Mouse (Mus musculus): ENCODE data around the gene Cblb. TPM values are rescaled to one million over a fixed set of nuclear protein-coding genes. Genes with fewer than 3 reads are reported as not detected.

Cblb gene
- polyA plus RNA-seq, 1 experiment from 2014 or later, result 19.0 TPM

GRCm38 (mm10) chr16:52023417-52023816 is 7.6 kb upstream of the Cblb start:
- Histone ChIP-seq H3K4me2 (replicated peaks) (no peak overlapping the region), H3K9me3 (no peaks in the 10 kb centered on the region), H3K4me1 (no peaks in the 10 kb centered on the region), H3K4me3 (no peak overlapping the region), H3K27ac (replicated peaks) (no peak overlapping the region), H3K9ac (replicated peaks) (no peak overlapping the region), H3K27me3 (no peaks in the 10 kb centered on the region), H3K36me3 (no peaks in the 10 kb centered on the region)
- 25% methylated on average over 5 of the region's 5 CpGs for WGBS
- ATAC-seq (replicated peaks), result no peak

DNA sequence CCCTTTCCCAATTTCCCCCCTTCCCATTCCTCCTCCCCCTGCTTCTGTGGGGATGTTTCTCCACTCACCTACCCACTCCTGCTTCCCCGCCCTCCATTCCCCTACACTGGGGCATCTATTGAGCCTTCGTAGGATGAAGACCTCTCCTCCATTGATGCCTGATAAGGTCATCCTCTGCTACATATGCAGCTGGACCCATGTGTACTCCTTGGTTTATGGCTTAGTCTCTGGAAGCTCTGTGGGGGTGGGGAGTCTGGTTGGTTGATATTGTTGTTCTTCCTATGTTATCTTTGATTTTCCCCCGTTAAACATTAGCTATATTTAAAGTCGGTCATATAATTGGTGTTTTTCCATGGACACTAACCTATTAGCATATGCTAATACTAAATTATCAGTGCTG is 3.7 kb upstream of the Cblb start:
- Histone ChIP-seq H3K4me3 (no peak overlapping the region), H3K27ac (replicated peaks) (no peak overlapping the region), H3K4me2 (replicated peaks) (no peak overlapping the region), H3K4me1 (peaks cover 7% of the 10 kb centered on the region), H3K9ac (replicated peaks) (no peak overlapping the region), H3K9me3 (no peaks in the 10 kb centered on the region), H3K27me3 (no peaks in the 10 kb centered on the region), H3K36me3 (no peaks in the 10 kb centered on the region)
- whole genome bisulfite sequencing, result 94% methylated on average over 4 of the region's 4 CpGs
- no peak for ATAC-seq (replicated peaks)

DNA sequence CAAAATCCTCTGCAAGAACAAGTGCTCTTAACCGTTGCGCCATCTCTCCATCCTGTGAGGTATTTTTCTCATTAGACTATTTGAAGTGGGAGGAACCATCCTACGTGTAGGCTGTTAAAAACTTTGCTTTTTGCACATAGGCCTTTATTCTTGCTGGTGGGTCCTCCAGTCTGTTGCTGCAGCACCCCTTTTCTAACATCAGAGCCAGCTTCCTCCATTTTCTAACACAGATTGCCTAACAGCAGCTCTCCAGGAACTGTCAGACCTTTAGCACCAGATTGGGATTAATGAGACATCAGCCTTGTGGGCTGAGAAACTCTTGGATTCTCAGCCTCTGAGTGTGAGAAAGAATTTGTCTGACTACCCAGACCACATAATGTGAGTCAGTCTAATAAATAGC is 2.0 kb upstream of the Cblb start:
- no peak overlapping the region for H3K4me3 ChIP-seq
- H3K9ac ChIP-seq (replicated peaks), result no peak overlapping the region
- WGBS, result 79% methylated on average over 3 of the region's 3 CpGs
- H3K4me1 ChIP-seq, result peaks cover 21% of the 10 kb centered on the region
- H3K9me3 ChIP-seq, result no peaks in the 10 kb centered on the region
- no peaks in the 10 kb centered on the region for H3K27me3 ChIP-seq
- peaks cover 2% of the 10 kb centered on the region; the same call in 1 of the 2 replicates for H3K36me3 ChIP-seq
- H3K4me2 ChIP-seq (replicated peaks), result no peak overlapping the region
- no peak overlapping the region for H3K27ac ChIP-seq (replicated peaks)
- ATAC-seq (replicated peaks), result no peak

GRCm38 (mm10) chr16:52031712-52032251 is 757 bp downstream of the Cblb start:
- H3K27ac ChIP-seq (replicated peaks), result peak overlapping the region; percentile 98

DNA sequence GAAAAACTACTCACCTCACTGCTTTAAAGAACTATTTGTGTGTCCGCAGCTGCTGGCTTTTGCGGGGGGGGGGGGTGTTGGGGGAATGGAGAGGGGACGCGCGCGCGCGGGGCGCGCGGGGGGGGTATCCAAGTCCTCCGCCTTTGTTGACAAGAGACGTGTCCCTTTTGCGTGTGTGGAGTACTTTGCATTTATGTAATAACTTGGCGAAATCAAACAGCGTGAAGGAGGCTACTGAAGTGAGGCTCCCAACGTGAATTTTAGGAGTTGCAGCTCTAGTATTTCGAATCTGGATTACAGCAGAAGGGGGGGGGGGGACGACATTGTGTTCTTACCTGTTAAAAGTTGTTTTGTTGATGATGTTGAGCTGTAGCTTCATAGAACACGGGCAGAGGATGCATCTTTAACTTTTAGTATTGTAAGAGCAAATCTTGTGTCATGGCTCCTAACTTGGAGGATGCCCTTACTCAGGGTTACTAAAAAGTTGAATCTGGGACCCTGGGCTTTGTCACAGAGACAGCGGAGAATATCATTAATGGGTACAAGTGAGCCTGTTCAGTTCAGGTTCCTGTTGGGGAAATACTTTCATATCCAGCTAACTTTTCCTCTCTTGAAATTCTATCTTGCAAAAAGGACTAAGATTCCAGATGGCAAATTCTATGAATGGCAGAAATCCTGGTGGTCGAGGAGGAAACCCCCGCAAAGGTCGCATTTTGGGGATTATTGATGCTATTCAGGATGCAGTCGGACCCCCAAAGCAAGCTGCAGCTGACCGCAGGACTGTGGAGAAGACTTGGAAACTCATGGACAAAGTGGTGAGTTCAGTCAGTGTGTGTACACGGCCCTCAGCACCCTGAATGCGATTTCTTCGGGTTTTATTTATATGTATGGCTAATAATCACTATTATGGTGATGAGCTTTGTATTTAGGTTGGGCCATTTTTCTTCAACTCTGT is 1.6 kb downstream of the Cblb start:
- no peaks in the 10 kb centered on the region for H3K9me3 ChIP-seq
- peak overlapping the region; percentile 98 for H3K4me3 ChIP-seq
- WGBS, result 8% methylated on average over 29 of the region's 29 CpGs
- peaks cover 13% of the 10 kb centered on the region; the same call in 1 of the 2 replicates for H3K36me3 ChIP-seq
- peak overlapping the region; percentile 98 for H3K27ac ChIP-seq (replicated peaks)
- peaks cover 52% of the 10 kb centered on the region for H3K4me1 ChIP-seq
- ATAC-seq (replicated peaks), result no peak
- no peaks in the 10 kb centered on the region for H3K27me3 ChIP-seq
- peak overlapping the region; percentile 61 for H3K4me2 ChIP-seq (replicated peaks)
- H3K9ac ChIP-seq (replicated peaks), result peak overlapping the region; percentile 96

More at GRCm38 (mm10) chr16:52031712-52032251, 757 bp downstream of the Cblb start:
- H3K4me3 ChIP-seq, result peak overlapping the region; percentile 98
- no peaks in the 10 kb centered on the region for H3K27me3 ChIP-seq
- peak overlapping the region; percentile 96 for H3K9ac ChIP-seq (replicated peaks)
- H3K4me1 ChIP-seq, result peaks cover 48% of the 10 kb centered on the region
- peak; percentile 78 for ATAC-seq (replicated peaks)
- peak overlapping the region; percentile 61 for H3K4me2 ChIP-seq (replicated peaks)
- WGBS, result under 1% methylated on average over 36 of the region's 37 CpGs
- H3K9me3 ChIP-seq, result no peaks in the 10 kb centered on the region
- peaks cover 13% of the 10 kb centered on the region; the same call in 1 of the 2 replicates for H3K36me3 ChIP-seq

GRCm38 (mm10) chr16:52033381-52034315 is 2.6 kb downstream of the Cblb start:
- no peak overlapping the region for H3K27ac ChIP-seq (replicated peaks)
- H3K9me3 ChIP-seq, result no peaks in the 10 kb centered on the region
- H3K4me3 ChIP-seq, result peak overlapping the region; percentile 98
- no peak overlapping the region for H3K9ac ChIP-seq (replicated peaks)
- H3K4me2 ChIP-seq (replicated peaks), result peak overlapping the region; percentile 61
- no peak for ATAC-seq (replicated peaks)
- H3K36me3 ChIP-seq, result peaks cover 13% of the 10 kb centered on the region; the same call in 1 of the 2 replicates
- peaks cover 52% of the 10 kb centered on the region for H3K4me1 ChIP-seq
- H3K27me3 ChIP-seq, result no peaks in the 10 kb centered on the region
- 90% methylated on average over 4 of the region's 4 CpGs for whole genome bisulfite sequencing

DNA sequence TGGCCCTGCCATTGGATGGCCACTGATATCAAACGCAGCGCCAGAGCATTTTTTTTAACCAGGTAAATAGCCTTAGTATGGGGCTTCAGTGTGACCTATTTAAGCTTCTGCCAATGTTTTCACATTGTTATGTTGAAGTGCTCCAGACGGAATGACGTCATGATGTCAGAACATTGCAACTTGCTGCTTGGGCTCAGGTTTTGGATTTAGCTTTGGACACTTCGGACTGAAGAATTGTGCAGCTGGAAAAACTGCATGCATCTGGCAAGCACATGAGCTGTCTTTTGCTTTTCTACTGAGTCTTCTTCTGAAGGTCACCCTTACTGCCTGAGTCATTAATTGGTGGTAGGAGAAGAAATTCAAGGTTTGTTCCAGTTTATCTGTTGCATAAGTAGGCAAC is 3.3 kb downstream of the Cblb start:
- no peak for ATAC-seq (replicated peaks)
- Histone ChIP-seq H3K36me3 (peaks cover 13% of the 10 kb centered on the region; the same call in 1 of the 2 replicates), H3K4me2 (replicated peaks) (peak overlapping the region; percentile 31), H3K4me1 (peaks cover 52% of the 10 kb centered on the region), H3K4me3 (peak overlapping the region; percentile 20), H3K9me3 (no peaks in the 10 kb centered on the region), H3K27me3 (no peaks in the 10 kb centered on the region), H3K27ac (replicated peaks) (no peak overlapping the region), H3K9ac (replicated peaks) (no peak overlapping the region)
- 86% methylated on average over 5 of the region's 5 CpGs for WGBS

GRCm38 (mm10) chr16:52036295-52036694 is 5.3 kb downstream of the Cblb start:
- ATAC-seq (replicated peaks), result no peak
- Histone ChIP-seq H3K4me3 (no peak overlapping the region), H3K27ac (replicated peaks) (no peak overlapping the region), H3K27me3 (no peaks in the 10 kb centered on the region), H3K9me3 (no peaks in the 10 kb centered on the region), H3K36me3 (peaks cover 13% of the 10 kb centered on the region; the same call in 1 of the 2 replicates), H3K4me2 (replicated peaks) (no peak overlapping the region), H3K4me1 (peaks cover 45% of the 10 kb centered on the region), H3K9ac (replicated peaks) (no peak overlapping the region)
- WGBS, result 83% methylated on average over 3 of the region's 3 CpGs

DNA sequence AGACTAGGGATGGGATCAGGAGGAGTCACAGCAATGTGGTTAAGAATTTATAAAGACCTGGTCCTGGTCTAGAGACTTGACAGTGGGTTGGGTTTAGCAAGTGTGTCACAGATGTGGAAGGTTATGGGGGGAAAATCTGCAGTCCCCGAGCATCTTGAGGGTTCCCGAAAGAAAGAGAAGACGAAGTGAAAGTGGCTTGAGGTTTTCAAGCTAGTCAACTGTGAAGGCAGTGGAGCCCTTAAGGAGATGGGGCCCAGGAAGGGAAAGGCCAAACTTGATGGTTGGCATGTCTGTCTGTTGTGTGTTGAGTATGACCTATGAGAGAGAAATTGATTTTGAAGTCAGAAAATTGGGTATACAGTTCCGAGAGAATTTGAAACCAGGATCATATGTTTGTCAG is 7.3 kb downstream of the Cblb start:
- Histone ChIP-seq H3K36me3 (peaks cover 13% of the 10 kb centered on the region; the same call in 1 of the 2 replicates), H3K27ac (replicated peaks) (no peak overlapping the region), H3K27me3 (no peaks in the 10 kb centered on the region), H3K4me2 (replicated peaks) (no peak overlapping the region), H3K9ac (replicated peaks) (no peak overlapping the region), H3K4me3 (no peak overlapping the region), H3K4me1 (peaks cover 50% of the 10 kb centered on the region), H3K9me3 (no peaks in the 10 kb centered on the region)
- no peak for ATAC-seq (replicated peaks)
- WGBS, result 96% methylated on average over 4 of the region's 4 CpGs

DNA sequence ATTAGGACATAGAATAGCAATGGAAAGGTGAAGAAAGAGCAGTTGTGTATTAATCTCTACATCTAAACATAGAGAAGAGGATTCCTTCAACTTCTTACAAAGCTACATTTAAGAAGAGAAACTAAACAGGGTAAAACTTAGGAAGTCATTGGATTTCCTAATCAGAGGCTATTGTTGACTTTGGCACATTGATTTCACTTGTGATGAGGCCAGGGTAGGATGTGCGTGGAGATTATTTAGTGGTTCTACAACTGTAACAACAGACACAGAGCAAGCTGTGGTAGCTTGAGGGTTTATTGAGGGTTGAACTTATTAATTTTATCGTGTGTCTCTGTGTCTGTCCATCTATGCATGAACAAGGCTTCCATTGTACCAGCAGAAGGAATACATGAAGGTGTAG is 7.8 kb downstream of the Cblb start:
- H3K9ac ChIP-seq (replicated peaks), result no peak overlapping the region
- no peak overlapping the region for H3K4me2 ChIP-seq (replicated peaks)
- no peak overlapping the region for H3K27ac ChIP-seq (replicated peaks)
- H3K4me3 ChIP-seq, result no peak overlapping the region
- H3K4me1 ChIP-seq, result peaks cover 48% of the 10 kb centered on the region
- H3K9me3 ChIP-seq, result no peaks in the 10 kb centered on the region
- peaks cover 13% of the 10 kb centered on the region; the same call in 1 of the 2 replicates for H3K36me3 ChIP-seq
- 86% methylated on average over 2 of the region's 2 CpGs for WGBS
- H3K27me3 ChIP-seq, result no peaks in the 10 kb centered on the region
- ATAC-seq (replicated peaks), result no peak

GRCm38 (mm10) chr16:52040937-52041336 is 9.9 kb downstream of the Cblb start:
- 86% methylated on average over 4 of the region's 4 CpGs for WGBS
- no peaks in the 10 kb centered on the region; the same call in 1 of the 2 replicates for H3K36me3 ChIP-seq
- H3K9ac ChIP-seq (replicated peaks), result no peak overlapping the region
- ATAC-seq (replicated peaks), result no peak
- H3K4me3 ChIP-seq, result no peak overlapping the region
- H3K4me1 ChIP-seq, result peaks cover 38% of the 10 kb centered on the region
- no peaks in the 10 kb centered on the region for H3K9me3 ChIP-seq
- H3K27me3 ChIP-seq, result no peaks in the 10 kb centered on the region
- no peak overlapping the region for H3K27ac ChIP-seq (replicated peaks)
- H3K4me2 ChIP-seq (replicated peaks), result no peak overlapping the region
